Mouse (Mus musculus) neural tube, embryonic 11.5 days (tissue): ENCODE data around the gene Ric3. TPM values are rescaled to one million over a fixed set of nuclear protein-coding genes. Genes with fewer than 3 reads are reported as not detected.
"Not testable (repeated sequence)": the region's sequence is repeated elsewhere in the genome, so short reads cannot be mapped to it uniquely, and the experiment has no call there.

Source experiments
- ATAC-seq: fragments of 200-750 bp; cut with Nextera tagmentation; 2 replicates; pipeline ENCODE4 v1.8.0; 2017; ENCODE audit warnings: moderate number of reproducible peaks, mild to moderate bottlenecking, moderate TSS enrichment, moderate library complexity; ENCODE audit not compliant: insufficient read depth, low FRiP score, low TSS enrichment
- DNase-seq: peaks from one replicate; pipeline ENCODE4 v3.0.0-alpha.2; 2015; ENCODE audit warnings: low spot score
- H3K27ac ChIP-seq: fragments of 300-500 bp; sonication (generic); 2 replicates; pipeline ENCODE4 v1.5.1; 2014; ENCODE audit warnings: low read depth, mild to moderate bottlenecking, low read length
- H3K27me3 ChIP-seq: fragments of 300-500 bp; sonication (generic); 2 replicates; pipeline ENCODE4 v1.6.1; 2014; ENCODE audit warnings: mild to moderate bottlenecking, low read length, mixed read lengths; ENCODE audit not compliant: control insufficient read depth, insufficient read depth
- H3K36me3 ChIP-seq: fragments of 300-500 bp; sonication (generic); 2 replicates; pipeline ENCODE4 v1.6.1; 2014; ENCODE audit warnings: mild to moderate bottlenecking, low read length, moderate library complexity, mixed read lengths; ENCODE audit not compliant: control insufficient read depth, insufficient read depth
- H3K4me1 ChIP-seq: fragments of 300-500 bp; sonication (generic); 2 replicates; pipeline ENCODE4 v1.6.1; 2014; ENCODE audit warnings: low read length, mixed read lengths; ENCODE audit not compliant: control insufficient read depth, insufficient read depth
- H3K4me2 ChIP-seq: fragments of 300-500 bp; sonication (generic); 2 replicates; pipeline ENCODE4 v1.6.1; 2014; ENCODE audit warnings: low read depth, mild to moderate bottlenecking, moderate library complexity
- H3K4me3 ChIP-seq: fragments of 300-500 bp; sonication (generic); 2 replicates; pipeline ENCODE4 v1.5.1; 2014; ENCODE audit warnings: low read depth, low read length
- H3K9ac ChIP-seq: fragments of 300-500 bp; sonication (generic); 2 replicates; pipeline ENCODE4 v1.6.1; 2014; ENCODE audit warnings: mild to moderate bottlenecking, low read length
- H3K9me3 ChIP-seq: fragments of 300-500 bp; sonication (generic); 2 replicates; pipeline ENCODE4 v1.6.1; 2016; ENCODE audit warnings: low read length; ENCODE audit not compliant: control insufficient read depth
- WGBS: fragments of 180-500 bp; shearing (Covaris S2); extraction: QIAGEN DNeasy Blood & Tissue Kit; methylation state at CpG from one replicate; pipeline ENCODE4 v1.1.7; 2014; 5-methylcytosine and 5-hydroxymethylcytosine counted together
- polyA plus RNA-seq: library from polyadenylated mRNA; unstranded; fragments of >200 nt; fragmentation: Nextera tagmentation; extraction: Ambion mirVana; gene quantifications from 2 replicates; pipeline ENCODE4 v1.2.1, GENCODE M21; 2014

Ric3 gene
- 17.4 and 18.1 TPM in 2 replicates for polyA plus RNA-seq

DNA sequence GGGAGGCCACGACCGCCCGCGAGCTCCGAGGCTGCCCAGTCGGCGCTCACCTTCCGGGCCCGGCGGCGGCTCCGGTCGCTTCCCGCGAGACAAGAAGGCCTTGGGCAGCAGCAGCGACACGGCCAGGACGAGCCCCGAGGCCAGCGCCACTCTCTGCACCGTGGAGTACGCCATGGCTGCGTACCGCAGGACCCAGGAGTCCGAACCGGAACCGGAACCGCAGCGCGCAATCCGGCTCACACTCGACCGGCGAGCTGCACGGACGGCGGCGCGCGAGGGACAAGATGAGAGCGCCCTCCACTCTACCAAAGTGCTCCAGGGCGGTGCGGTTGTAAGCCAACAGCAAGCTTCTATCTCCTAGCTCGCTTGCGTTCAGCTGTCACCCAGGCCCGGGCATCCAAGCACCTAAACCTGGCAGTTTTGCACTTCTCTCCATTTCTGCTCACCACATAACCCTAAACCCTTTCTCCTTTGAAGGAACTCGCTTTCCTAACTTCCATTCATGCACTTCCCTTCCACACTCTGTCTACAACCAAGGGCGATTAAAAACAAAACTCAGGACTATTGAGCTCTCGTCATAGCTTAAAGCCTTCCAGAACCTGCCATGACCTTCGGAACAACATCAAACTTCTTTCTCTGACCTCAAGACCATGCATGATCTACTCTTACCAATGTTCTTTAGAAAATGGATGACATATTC is at the start of gene Ric3:
Ric3 (minus strand) TSS at position 219 of the 700 bp plus-strand sequence.
- Histone ChIP-seq H3K4me1 (peaks cover 5% of the 10 kb centered on the region; the same call in 1 of the 2 replicates), H3K9me3 (no peaks in the 10 kb centered on the region), H3K4me3 (peak within 1 kb of the TSS; percentile 79), H3K36me3 (no peaks in the 10 kb centered on the region), H3K27ac (no peak within 1 kb of the TSS), H3K27me3 (no peaks in the 10 kb centered on the region), H3K9ac (peak within 1 kb of the TSS; percentile 84), H3K4me2 (peak within 1 kb of the TSS; percentile 46)
- DNase-seq (peak; percentile 78), ATAC-seq (peak; percentile 92)
- 4% methylated on average over 49 of the region's 50 CpGs for WGBS

DNA sequence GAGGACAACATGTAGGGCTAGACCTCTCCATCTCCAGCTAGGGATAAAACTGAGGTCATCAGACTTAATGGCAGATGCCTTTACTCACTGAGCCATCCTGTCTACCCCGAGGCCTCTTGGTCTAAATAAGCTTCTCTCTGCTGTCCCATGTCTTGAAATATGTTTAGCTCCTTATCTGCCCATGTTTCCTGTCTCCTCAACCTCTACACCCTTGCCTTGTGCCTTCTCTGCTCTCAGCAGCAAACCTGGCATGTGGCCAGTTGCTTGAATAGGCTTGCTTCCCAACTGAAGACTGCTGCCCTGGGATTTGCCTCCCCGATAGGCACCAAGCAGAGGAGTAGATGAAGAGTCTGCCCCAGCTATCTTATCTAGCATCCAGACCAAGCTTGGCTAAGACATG is 48.4 kb upstream of the Ric3 start:
- H3K27ac ChIP-seq, result no peak overlapping the region
- no peaks in the 10 kb centered on the region for H3K36me3 ChIP-seq
- no peaks in the 10 kb centered on the region for H3K9me3 ChIP-seq
- no peaks in the 10 kb centered on the region for H3K4me1 ChIP-seq
- WGBS, result 89% methylated on average over 2 of the region's 2 CpGs
- no peaks in the 10 kb centered on the region for H3K27me3 ChIP-seq
- H3K9ac ChIP-seq, result no peak overlapping the region
- no peak for ATAC-seq
- no peak for DNase-seq
- no peak overlapping the region for H3K4me2 ChIP-seq
- no peak overlapping the region for H3K4me3 ChIP-seq

DNA sequence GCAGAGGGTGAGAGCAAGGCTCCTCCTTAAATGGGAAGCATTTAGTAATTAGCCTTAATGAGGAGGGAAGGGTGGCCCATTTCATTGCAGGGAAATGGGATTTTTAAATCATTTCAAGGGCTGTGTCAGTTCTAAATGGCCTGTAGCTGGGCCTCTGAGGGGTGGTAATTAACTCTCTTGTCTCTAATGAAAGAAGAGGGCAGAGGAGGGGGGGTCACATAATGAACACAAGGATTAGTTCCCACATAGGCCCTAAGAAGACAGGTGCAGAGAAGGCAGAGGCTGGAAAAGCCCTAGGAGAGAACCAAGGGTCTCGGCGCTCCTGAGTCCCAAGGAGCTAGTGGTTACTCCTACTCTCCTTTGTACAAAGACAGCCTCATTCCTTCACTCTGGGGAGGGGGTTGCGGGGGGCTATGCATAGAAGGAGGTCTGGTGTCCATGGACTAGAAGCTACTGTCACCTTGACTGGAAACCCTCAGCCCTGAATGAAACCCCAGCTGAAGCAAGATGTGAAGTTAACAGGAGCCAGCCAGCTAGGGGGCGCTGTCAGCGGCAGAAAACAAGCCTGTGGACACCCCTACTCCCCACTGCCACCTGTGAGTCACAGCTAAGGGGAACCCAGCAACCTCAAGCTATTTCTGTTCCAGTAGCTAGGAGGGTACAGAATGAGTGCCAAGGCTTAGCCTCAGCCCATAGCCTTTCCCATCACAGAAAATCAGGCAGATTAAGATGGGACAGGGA is 47.0 kb upstream of the Ric3 start:
- H3K27me3 ChIP-seq, result no peaks in the 10 kb centered on the region
- H3K4me1 ChIP-seq, result no peaks in the 10 kb centered on the region
- ATAC-seq (no peak), DNase-seq (no peak)
- WGBS, result 78% methylated on average over 5 of the region's 5 CpGs
- H3K9ac ChIP-seq, result no peak overlapping the region
- H3K9me3 ChIP-seq, result no peaks in the 10 kb centered on the region
- no peak overlapping the region for H3K4me3 ChIP-seq
- H3K27ac ChIP-seq, result no peak overlapping the region
- H3K36me3 ChIP-seq, result no peaks in the 10 kb centered on the region
- no peak overlapping the region for H3K4me2 ChIP-seq

DNA sequence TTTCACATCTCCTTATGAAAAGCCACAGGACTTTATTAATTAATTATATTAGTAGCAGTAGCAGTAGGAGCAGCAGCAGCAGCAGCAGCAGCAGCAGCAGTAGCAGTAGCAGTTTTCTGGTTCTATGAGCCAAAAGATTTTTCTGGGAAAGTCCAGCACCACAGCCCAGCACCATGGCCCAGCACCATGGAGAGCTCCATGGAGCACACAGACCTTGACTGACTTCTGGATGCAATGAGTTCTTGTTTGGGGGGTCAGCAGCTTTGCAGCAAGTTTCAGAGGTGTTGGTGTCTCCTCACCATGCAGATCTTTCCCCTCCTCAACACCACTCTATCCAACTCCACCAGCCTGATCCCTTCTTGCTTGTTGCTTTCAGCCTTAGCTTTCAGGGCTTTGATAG is 46.3 kb upstream of the Ric3 start:
- Histone ChIP-seq H3K27ac (no peak overlapping the region), H3K36me3 (no peaks in the 10 kb centered on the region), H3K27me3 (no peaks in the 10 kb centered on the region), H3K4me2 (no peak overlapping the region), H3K4me1 (no peaks in the 10 kb centered on the region), H3K9me3 (no peaks in the 10 kb centered on the region), H3K9ac (no peak overlapping the region), H3K4me3 (no peak overlapping the region)
- ATAC-seq (no peak), DNase-seq (peak; percentile 52)

DNA sequence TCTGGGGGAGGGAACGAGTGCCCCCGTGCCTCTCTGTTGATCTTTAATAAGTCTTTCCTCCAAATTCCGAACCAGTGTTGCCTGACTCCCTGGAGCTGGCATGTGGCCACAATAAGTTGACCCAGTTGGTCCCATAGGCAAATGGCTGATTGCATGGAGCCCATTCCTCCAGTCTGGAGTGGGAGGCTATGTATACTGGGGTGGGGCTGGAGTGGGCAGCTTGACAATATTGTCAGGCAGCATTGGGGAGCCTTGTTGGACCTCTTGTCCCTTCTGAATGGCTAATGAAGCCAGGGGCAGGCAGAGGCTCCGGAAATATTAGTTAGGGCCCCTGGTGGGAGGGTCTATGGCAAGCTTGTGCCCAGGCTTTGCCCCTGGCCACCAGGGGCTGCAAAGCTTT is 32.8 kb upstream of the Ric3 start:
- Histone ChIP-seq H3K9me3 (no peaks in the 10 kb centered on the region), H3K4me2 (no peak overlapping the region), H3K4me1 (no peaks in the 10 kb centered on the region), H3K9ac (no peak overlapping the region), H3K27ac (no peak overlapping the region), H3K4me3 (no peak overlapping the region), H3K36me3 (no peaks in the 10 kb centered on the region), H3K27me3 (no peaks in the 10 kb centered on the region)
- DNase-seq (no peak), ATAC-seq (peak; percentile 48; the same call in 1 of the 2 replicates)
- WGBS, result 62% methylated on average over 4 of the region's 4 CpGs

DNA sequence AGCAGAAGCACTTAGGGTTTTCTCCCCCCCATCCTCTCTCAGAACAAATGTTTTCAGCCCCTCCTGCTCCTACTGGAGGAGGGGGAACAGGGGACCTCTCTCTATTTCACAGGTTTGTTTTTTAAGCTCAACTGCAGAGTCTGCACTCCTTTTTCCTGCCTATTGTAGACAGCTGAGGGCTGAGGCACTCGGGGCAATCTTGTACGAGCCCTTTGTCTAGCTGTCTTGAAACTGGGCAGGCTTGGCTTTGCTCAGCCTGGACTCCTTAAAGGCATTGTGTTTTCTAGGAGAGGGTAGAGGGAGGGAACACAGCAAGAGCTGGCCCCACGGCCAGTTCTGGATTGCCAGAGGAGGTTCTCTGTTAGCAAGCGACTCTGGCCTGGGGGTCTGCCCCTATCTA is 32.4 kb upstream of the Ric3 start:
- not testable (repeated sequence) for H3K36me3 ChIP-seq, DNase-seq, H3K27me3 ChIP-seq, H3K4me2 ChIP-seq, H3K4me1 ChIP-seq, H3K27ac ChIP-seq, H3K9me3 ChIP-seq, H3K9ac ChIP-seq, H3K4me3 ChIP-seq
- no CpG with 5 or more reads among the region's 4 CpGs for WGBS
- peak; percentile 74; the same call in 1 of the 2 replicates for ATAC-seq

DNA sequence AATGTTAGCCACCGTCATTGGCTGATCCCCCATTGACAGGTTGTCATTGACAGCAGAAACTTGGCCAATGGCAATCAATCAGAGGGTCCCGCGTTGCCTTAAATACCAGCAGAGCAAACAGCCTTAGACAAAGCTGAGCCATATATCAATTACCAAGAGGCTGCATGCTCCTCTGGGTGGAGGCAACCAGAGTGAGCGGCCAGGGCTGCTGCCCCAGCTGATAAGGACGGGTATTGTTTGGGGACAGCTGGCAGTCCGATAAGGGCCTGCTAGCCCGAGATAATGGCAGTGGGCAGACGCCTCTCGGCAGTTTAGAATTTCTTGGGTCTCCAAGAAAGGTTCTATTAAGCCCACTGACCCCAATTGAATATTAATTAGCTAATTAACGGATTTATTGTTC is 31.8 kb upstream of the Ric3 start:
- ATAC-seq, result peak; percentile 84
- H3K9me3 ChIP-seq, result no peaks in the 10 kb centered on the region
- H3K4me3 ChIP-seq, result no peak overlapping the region
- WGBS, result 24% methylated on average over 10 of the region's 10 CpGs
- no peak overlapping the region for H3K4me2 ChIP-seq
- H3K27ac ChIP-seq, result peak overlapping the region; percentile 34; the same call in 1 of the 2 replicates
- no peaks in the 10 kb centered on the region for H3K4me1 ChIP-seq
- DNase-seq, result peak; percentile 54
- H3K36me3 ChIP-seq, result no peaks in the 10 kb centered on the region
- no peak overlapping the region for H3K9ac ChIP-seq
- H3K27me3 ChIP-seq, result no peaks in the 10 kb centered on the region

DNA sequence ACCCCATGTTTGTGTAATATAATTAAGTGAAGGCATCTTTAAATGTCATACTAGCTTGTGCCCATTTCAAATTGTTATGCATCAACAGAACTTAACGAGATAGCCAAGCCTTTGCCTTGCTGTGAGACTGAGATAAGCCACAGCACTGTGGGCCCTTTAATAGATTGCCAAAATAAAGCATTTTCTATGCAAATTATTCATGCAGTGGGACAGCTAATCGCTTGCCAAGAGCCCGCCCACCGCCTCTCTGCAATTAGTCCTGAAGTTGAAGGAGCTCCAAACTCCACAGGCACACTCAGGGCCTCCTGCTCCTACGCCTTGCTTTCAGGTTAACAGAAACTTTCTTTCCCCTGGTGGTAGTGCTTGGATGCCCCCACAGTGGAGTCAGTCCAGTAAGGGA is 27.9 kb upstream of the Ric3 start:
- 83% methylated on average over 5 of the region's 5 CpGs for WGBS
- H3K4me1 ChIP-seq, result no peaks in the 10 kb centered on the region
- ATAC-seq (no peak), DNase-seq (no peak)
- no peaks in the 10 kb centered on the region for H3K36me3 ChIP-seq
- no peak overlapping the region for H3K4me3 ChIP-seq
- no peak overlapping the region for H3K4me2 ChIP-seq
- no peaks in the 10 kb centered on the region for H3K9me3 ChIP-seq
- H3K27me3 ChIP-seq, result no peaks in the 10 kb centered on the region
- H3K9ac ChIP-seq, result no peak overlapping the region
- H3K27ac ChIP-seq, result no peak overlapping the region

DNA sequence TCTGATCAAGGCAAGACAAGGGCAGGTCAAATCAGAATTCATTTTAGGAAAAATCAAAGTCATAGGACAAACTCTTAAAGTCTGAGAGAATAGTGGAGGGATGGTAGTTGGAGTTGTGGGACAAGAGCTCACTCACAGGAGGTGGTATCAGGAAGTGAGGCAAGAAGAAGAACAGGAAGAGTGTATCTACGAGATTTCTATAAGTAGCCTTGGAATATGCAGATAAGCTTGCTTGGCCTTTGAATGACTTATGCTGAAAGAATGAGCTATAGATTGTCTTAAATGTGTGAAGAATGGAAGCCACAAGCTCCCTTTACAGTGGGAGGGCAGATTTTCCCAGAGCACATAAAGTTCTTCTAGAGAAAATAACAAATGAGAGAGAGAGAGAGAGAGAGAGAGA is 21.8 kb upstream of the Ric3 start:
- H3K36me3 ChIP-seq, result no peaks in the 10 kb centered on the region
- WGBS, result 85% methylated on average over 1 of the region's 1 CpGs
- H3K27me3 ChIP-seq, result no peaks in the 10 kb centered on the region
- H3K4me3 ChIP-seq, result no peak overlapping the region
- H3K9ac ChIP-seq, result no peak overlapping the region
- no peaks in the 10 kb centered on the region for H3K4me1 ChIP-seq
- no peak for ATAC-seq
- no peak overlapping the region for H3K27ac ChIP-seq
- DNase-seq, result no peak
- H3K9me3 ChIP-seq, result no peaks in the 10 kb centered on the region
- no peak overlapping the region for H3K4me2 ChIP-seq
